ENCODE assay signal across 22 mouse cellular contexts in genomic region chr5:136497301-136497700, GRCm38 (mm10).
DNase-seq lines count a peak whose midpoint lies in the region; ATAC-seq and TF ChIP-seq lines count a peak whose summit lies in the region.
"Had no signal": no experiment of that assay in that cellular context is flagged by ENCODE, and none has a peak within 500 bp of the region (broad histone marks: within the 10 kb centered on the region; RNA-seq: fewer than 3 reads in every experiment).

No protein-coding gene starts in this region.

- 32% methylated on average over 2 of the region's 2 CpGs for WGBS in forebrain, postnatal 0 days
- 63% methylated on average over 2 of the region's 2 CpGs for WGBS in forebrain, embryonic 14.5 days

- peaks cover 13% of the 10 kb centered on the region; the same call in 1 of the 2 replicates for H3K4me1 ChIP-seq in forebrain, postnatal 0 days (ENCODE audit: insufficient read depth)
- peaks cover 14% of the 10 kb centered on the region; the same call in 1 of the 2 replicates for H3K4me1 ChIP-seq in forebrain, embryonic 14.5 days (ENCODE audit: control insufficient read depth, insufficient read depth, low read length)

- no peaks in the 10 kb centered on the region for H3K9me3 ChIP-seq in forebrain, postnatal 0 days (ENCODE audit: low read length)
- H3K9me3 ChIP-seq in forebrain, embryonic 14.5 days (replicated peaks; ENCODE audit: control insufficient read depth, low read length) = no peaks in the 10 kb centered on the region
- H3K9me3 ChIP-seq: embryonic facial prominence, embryonic 13.5 days; embryonic facial prominence, embryonic 15.5 days; forebrain, embryonic 10.5 days; forebrain, embryonic 12.5 days had no signal

- H3K9ac ChIP-seq in forebrain, postnatal 0 days = no peak overlapping the region
- H3K9ac ChIP-seq in forebrain, embryonic 14.5 days (ENCODE audit: low read length) = no peak overlapping the region
- H3K9ac ChIP-seq: embryonic facial prominence, embryonic 13.5 days; embryonic facial prominence, embryonic 15.5 days; forebrain, embryonic 12.5 days had no signal

- ATAC-seq in forebrain, postnatal 0 days = no peak
- no peak for ATAC-seq in forebrain, embryonic 14.5 days
- ATAC-seq: activated CD4-positive, CD25-positive, alpha-beta regulatory T cell, adult 4 months; Patski had no signal

- H3K36me3 ChIP-seq in forebrain, postnatal 0 days (ENCODE audit: insufficient read depth) = no peaks in the 10 kb centered on the region
- no peaks in the 10 kb centered on the region for H3K36me3 ChIP-seq in forebrain, embryonic 14.5 days (ENCODE audit: control insufficient read depth, insufficient read depth, low read length)
- H3K36me3 ChIP-seq: embryonic facial prominence, embryonic 13.5 days; embryonic facial prominence, embryonic 15.5 days; forebrain, embryonic 10.5 days; forebrain, embryonic 12.5 days had no signal

- no peak overlapping the region for H3K27ac ChIP-seq in forebrain, postnatal 0 days (ENCODE audit: low read depth, low read length)
- H3K27ac ChIP-seq in forebrain, embryonic 14.5 days (ENCODE audit: low read depth, low read length) = no peak overlapping the region
- H3K27ac ChIP-seq: embryonic facial prominence, embryonic 13.5 days; embryonic facial prominence, embryonic 15.5 days; forebrain, embryonic 10.5 days; forebrain, embryonic 12.5 days had no signal

- H3K4me2 ChIP-seq in forebrain, postnatal 0 days (ENCODE audit: low read depth) = no peak overlapping the region
- H3K4me2 ChIP-seq in forebrain, embryonic 14.5 days (ENCODE audit: low read length) = no peak overlapping the region
- H3K4me2 ChIP-seq: embryonic facial prominence, embryonic 13.5 days; embryonic facial prominence, embryonic 15.5 days; forebrain, embryonic 12.5 days had no signal

- H3K4me3 ChIP-seq in forebrain, postnatal 0 days (ENCODE audit: low read depth, low read length) = no peak overlapping the region
- no peak overlapping the region for H3K4me3 ChIP-seq in forebrain, embryonic 14.5 days (ENCODE audit: low read depth, low read length)
- H3K4me3 ChIP-seq: embryonic facial prominence, embryonic 13.5 days; embryonic facial prominence, embryonic 15.5 days; erythroblast, embryonic 14.5 days; forebrain, embryonic 10.5 days; forebrain, embryonic 12.5 days had no signal

- H3K27me3 ChIP-seq in forebrain, postnatal 0 days (ENCODE audit: insufficient read depth, low read length) = no peaks in the 10 kb centered on the region
- no peaks in the 10 kb centered on the region for H3K27me3 ChIP-seq in forebrain, embryonic 14.5 days (replicated peaks; ENCODE audit: control insufficient read depth, insufficient read depth, low read length)
- H3K27me3 ChIP-seq: forebrain, embryonic 12.5 days; Patski had no signal

- TF ChIP-seq CTCF in forebrain, postnatal 0 days (IDR thresholded peaks at IDR 0.05; ENCODE audit: low read depth) = no peak

- peak; percentile 35 for DNase-seq in forebrain, postnatal 0 days
- no peak for DNase-seq in forebrain, embryonic 14.5 days (ENCODE audit: low spot score)
- DNase-seq in Muller cell, postnatal 12 days (ENCODE audit: inconsistent ontology term) = peak; percentile 51
- DNase-seq in adipocyte (ENCODE audit: low spot score) = peak; percentile 86
- no peak for DNase-seq in lung, postnatal 36 days
- DNase-seq: adrenal gland, adult 2 months; adrenal gland, postnatal 10 days; adrenal gland, postnatal 25 days; cerebellum, adult 11 months; cerebellum, adult 18-20 months; cerebellum, adult 8-10 months; cerebellum, adult 9-11 months; cerebellum, postnatal 14 days; cerebellum, postnatal 36 days; embryo, embryonic 11 days had no signal

Comparison
In these comparisons a context has a peak if more than half of its experiments do, and no peak if none do; other contexts are left out.
1. DNase-seq: peak in forebrain, postnatal 0 days (single experiment), Muller cell, postnatal 12 days (single experiment) and adipocyte (single experiment); none in forebrain, embryonic 14.5 days (single experiment) and lung, postnatal 36 days (single experiment).